Mouse (Mus musculus) left cerebral cortex, postnatal 14 days (tissue): ENCODE results near the gene Gm47995. TPM values are rescaled to one million over a fixed set of nuclear protein-coding genes. Genes with fewer than 3 reads are reported as not detected.
"Not testable (repeated sequence)": the region's sequence is repeated elsewhere in the genome, so short reads cannot be mapped to it uniquely, and the experiment has no call there.

Source experiments
- DNase-seq, 2 experiments: peaks; one replicate each; pipeline ENCODE4 v3.0.0; 2021 to 2022; ENCODE audit warnings: low spot score in 2 of 2, mixed read lengths in 1 of 2
- intact Hi-C: fragments of 180-260 bp; cut with DNase I; formaldehyde crosslinking; loops from one replicate; pipeline ENCODE4 v1.15.1; 2025
- total RNA-seq, 2 experiments: library from RNA; stranded (reverse); gene quantifications; 2 replicates each; pipeline ENCODE4 v1.2.3; 2021

Gm47995 gene
- total RNA-seq, 2 experiments from 2014 or later = not detected

DNA sequence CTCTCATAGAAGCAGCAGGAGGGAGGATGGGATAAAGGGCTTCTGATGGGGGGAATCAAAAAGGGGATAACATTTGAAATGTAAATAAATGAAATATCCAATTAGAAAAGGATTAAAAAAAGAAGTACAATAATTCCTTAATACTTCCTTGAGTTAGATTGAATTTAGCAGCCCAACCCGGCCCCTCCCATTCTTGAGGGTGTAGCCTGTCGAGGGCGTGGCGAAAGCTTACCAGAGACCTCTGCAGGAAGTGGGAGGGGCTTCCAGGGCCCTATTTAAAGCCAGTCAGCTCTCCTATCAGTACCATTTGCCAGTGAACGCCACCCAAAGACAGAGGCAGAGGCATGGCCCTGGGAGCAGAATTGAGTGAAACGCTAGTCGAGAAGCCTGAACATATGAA lies 16.0 kb upstream of the Gm47995 start, which contains the start of gene Gm47985:
Gene Gm47985 (plus strand): TSS at position 272 of the 400 bp plus-strand sequence.
- intact Hi-C loops = not testable (repeated sequence)

DNA sequence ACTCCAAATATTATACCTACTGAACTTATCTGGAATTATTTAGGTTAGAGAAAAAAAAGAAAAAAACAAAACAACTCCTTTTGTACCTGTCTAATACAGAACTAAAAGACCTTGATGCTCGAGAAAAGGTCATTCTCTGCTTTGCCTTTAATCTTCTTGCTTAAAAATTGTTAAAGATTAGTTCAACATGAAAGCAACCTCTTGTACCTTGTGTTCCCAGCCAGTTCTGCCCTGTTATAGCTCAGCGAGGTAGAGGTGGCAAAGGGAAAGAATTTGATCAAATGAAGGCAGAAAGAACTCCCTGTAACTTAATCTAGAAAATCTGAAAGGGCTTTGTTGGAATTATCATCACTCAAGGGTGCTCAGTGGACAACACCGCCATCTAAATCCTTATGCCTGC lies 12.1 kb upstream of the Gm47995 start:
- DNase-seq, intact Hi-C loops: not testable (repeated sequence)

More for the DNA sequence above, 16.0 kb upstream of the Gm47995 start, which contains the start of gene Gm47985:
- not testable (repeated sequence) for DNase-seq

DNA sequence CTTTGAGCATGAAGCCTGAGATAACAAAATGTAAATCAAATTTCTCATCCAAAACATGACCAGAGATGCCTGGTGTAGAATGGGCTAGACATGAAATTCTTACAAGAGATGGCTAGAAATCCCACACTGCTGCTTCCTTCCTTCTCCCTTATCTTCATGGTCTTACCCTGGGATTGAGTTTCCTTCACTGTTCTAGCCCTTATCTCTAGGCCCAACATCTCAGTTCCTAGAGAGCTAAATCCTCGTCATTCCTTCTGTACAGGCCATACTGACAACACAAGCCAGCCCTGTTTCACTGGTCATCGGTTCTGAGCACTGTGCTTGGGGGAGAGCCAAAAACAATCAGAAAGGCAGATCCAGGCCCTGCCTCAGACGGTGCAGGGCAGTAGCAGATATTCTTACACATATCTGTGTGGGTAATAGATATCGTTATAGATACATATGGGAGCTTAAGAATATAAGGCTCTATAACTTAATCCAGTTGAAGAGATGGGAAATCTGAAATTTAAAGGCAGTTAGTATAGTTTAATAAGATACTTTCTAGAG lies 11.3 kb upstream of the Gm47995 start:
- intact Hi-C loops, DNase-seq: not testable (repeated sequence)

DNA sequence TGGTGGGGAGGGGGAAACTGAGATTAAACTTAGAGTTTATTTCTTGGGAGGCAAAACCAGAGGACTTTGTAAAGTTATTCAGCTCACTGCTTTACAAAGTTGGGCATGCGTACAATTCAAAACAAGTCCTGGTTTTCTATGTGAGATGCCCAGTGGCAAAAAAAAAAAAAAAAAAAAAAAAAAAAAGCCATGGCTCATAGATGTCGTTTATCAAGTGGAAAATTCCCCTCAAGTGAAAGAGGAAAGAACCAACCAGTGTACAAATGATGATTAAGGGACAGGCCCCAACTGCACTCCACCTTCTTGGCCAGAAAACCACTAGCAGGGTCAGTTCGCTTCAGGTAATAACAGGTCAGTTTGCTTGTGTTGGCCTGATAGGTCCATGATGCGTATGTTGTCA lies 9.8 kb upstream of the Gm47995 start:
- intact Hi-C loops = no loop called here
- no peak for DNase-seq

DNA sequence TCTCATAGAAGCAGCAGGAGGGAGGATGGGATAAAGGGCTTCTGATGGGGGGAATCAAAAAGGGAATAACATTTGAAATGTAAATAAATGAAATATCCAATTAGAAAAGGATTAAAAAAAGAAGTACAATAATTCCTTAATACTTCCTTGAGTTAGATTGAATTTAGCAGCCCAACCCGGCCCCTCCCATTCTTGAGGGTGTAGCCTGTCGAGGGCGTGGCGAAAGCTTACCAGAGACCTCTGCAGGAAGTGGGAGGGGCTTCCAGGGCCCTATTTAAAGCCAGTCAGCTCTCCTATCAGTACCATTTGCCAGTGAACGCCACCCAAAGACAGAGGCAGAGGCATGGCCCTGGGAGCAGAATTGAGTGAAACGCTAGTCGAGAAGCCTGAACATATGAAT lies 6.2 kb upstream of the Gm47995 start, which contains the start of gene Gm8947:
Gene Gm8947 (plus strand): TSS at position 302 of the 400 bp plus-strand sequence.
- intact Hi-C loops, DNase-seq: not testable (repeated sequence)

DNA sequence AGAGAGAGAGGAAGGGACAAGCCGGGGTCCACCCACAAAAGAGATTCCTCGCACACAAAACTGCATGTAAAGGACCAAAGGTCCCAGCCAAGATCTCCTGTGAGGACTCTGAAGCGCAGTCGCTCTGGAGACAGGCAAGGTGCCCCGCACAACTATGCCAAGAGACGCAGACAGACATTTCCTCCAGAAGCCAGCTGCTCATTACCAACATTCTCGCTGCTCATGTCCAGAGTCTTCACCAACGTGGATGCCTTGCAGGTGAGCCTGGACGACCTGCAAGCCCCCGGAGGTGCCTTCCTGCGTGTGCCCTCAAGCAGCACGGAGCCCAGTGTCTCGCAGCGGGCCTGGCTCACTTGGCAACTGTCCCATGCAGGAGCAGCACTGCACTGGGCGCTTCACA lies 5.5 kb upstream of the Gm47995 start:
- DNase-seq, intact Hi-C loops: not testable (repeated sequence)

DNA sequence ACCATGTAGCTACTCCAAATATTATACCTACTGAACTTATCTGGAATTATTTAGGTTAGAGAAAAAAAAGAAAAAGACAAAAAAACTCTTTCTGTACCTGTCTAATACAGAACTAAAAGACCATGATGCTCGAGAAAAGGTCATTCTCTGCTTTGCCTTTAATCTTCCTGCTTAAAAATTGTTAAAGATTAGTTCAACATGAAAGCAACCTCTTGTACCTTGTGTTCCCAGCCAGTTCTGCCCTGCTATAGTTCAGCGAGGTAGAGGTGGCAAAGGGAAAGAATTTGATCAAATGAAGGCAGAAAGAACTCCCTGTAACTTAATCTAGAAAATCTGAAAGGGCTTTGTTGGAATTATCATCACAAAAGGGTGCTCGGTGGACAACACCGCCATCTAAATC lies 2.3 kb upstream of the Gm47995 start:
- intact Hi-C loops, DNase-seq: not testable (repeated sequence)

DNA sequence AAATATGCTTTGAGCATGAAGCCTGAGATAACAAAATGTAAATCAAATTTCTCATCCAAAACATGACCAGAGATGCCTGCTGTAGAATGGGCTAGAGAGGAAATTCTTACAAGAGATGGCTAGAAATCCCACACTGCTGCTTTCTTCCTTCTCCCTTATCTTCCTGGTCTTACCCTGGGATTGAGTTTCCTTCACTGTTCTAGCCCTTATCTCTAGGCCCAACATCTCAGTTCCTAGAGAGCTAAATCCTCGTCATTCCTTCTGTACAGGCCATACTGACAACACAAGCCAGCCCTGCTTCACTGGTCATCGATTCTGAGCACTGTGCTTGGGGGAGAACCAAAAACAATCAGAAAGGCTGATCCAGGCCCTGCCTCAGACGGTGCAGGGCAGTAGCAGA lies 1.6 kb upstream of the Gm47995 start:
- intact Hi-C loops, DNase-seq: not testable (repeated sequence)

DNA sequence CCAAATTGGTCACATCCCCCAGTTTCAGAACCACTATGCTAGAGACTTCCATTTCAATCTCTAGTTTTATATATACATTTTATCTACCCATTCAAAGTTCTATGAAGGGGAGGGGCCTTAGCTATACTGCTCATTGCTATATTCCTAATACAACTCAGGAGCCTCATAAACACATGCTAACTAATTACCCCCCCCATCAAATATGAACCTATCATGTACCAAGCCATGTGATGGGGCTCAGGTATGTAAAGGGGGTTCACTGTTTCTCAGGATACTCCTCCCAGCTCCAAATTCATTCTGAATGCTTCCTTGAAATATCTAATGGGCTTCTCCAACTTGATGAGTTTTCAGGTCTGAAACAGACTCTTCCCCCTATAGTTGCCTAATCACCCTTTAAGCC lies 2.4 kb downstream of the Gm47995 start:
- intact Hi-C loops, DNase-seq: not testable (repeated sequence)

DNA sequence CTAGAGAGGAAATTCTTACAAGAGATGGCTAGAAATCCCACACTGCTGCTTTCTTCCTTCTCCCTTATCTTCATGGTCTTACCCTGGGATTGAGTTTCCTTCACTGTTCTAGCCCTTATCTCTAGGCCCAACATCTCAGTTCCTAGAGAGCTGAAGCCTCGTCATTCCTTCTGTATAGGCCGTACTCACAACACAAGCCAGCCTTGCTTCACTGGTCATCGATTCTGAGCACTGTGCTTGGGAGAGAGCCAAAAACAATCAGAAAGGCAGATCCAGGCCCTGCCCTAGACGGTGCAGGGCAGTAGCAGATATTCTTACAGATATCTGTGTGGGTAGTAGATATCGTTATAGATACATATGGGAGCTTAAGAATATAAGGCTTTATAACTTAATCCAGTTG lies 4.5 kb downstream of the Gm47995 start:
- intact Hi-C loops, DNase-seq: not testable (repeated sequence)

DNA sequence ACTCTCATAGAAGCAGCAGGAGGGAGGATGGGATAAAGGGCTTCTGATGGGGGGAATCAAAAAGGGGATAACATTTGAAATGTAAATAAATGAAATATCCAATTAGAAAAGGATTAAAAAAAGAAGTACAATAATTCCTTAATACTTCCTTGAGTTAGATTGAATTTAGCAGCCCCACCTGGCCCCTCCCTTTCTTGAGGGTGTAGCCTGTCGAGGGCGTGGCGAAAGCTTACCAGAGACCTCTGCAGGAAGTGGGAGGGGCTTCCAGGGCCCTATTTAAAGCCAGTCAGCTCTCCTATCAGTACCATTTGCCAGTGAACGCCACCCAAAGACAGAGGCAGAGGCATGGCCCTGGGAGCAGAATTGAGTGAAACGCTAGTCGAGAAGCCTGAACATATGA lies 5.6 kb downstream of the Gm47995 start, which contains the start of gene 3110040M04Rik:
Gene 3110040M04Rik (plus strand): TSS at position 304 of the 400 bp plus-strand sequence.
- DNase-seq, intact Hi-C loops: not testable (repeated sequence)

DNA sequence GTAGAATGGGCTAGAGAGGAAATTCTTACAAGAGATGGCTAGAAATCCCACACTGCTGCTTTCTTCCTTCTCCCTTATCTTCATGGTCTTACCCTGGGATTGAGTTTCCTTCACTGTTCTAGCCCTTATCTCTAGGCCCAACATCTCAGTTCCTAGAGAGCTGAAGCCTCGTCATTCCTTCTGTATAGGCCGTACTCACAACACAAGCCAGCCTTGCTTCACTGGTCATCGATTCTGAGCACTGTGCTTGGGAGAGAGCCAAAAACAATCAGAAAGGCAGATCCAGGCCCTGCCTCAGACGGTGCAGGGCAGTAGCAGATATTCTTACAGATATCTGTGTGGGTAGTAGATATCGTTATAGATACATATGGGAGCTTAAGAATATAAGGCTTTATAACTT lies 10.2 kb downstream of the Gm47995 start:
- DNase-seq, intact Hi-C loops: not testable (repeated sequence)

DNA sequence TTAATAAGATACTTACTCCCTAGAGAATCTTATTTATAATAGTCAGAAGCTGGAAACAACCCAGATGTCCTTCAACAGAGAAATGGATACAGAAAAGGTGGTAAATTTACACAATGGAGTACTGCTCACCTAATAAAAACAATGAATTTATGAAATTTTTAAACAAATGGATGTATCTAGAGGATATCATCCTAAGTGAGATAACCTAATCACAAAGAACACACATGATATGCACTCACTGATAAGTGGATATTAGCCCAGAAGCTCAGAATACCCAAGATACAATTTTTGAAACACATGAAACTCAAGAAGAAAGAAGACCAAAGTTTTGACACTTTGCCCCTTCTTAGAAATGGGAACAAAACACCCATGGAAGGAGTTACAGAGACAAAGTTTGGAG lies 10.7 kb downstream of the Gm47995 start:
- intact Hi-C loops, DNase-seq: not testable (repeated sequence)

DNA sequence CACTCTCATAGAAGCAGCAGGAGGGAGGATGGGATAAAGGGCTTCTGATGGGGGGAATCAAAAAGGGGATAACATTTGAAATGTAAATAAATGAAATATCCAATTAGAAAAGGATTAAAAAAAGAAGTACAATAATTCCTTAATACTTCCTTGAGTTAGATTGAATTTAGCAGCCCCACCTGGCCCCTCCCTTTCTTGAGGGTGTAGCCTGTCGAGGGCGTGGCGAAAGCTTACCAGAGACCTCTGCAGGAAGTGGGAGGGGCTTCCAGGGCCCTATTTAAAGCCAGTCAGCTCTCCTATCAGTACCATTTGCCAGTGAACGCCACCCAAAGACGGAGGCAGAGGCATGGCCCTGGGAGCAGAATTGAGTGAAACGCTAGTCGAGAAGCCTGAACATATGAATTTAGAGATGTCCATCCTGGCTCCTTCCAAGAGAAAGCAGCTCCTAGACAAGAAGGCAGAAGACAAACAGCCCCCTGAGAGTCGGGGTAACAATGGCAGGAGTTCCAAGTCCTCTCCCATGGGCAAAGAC lies 11.6 kb downstream of the Gm47995 start, which contains the start of gene Gm47996:
Gene Gm47996 (plus strand): TSS at position 308 of the 532 bp plus-strand sequence.
- DNase-seq, intact Hi-C loops: not testable (repeated sequence)

DNA sequence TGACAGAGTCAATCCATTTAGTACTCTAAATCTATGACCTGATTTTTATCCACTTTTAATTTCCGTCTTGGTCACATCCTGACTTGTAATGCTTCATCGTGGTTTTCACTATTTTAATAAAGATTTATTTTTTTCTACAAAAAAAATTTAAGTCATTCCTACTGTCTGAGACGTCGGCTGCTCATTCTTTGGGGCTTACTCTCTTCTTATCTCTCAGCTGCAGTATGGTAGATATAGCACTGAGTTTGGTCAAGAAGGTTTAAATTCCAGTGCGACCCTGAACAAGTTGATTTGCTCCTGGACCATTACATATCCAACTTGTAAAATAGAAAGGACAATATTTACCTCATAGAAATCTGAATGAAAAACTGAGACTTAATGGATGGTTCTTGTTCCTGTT lies 13.4 kb downstream of the Gm47995 start:
- DNase-seq, intact Hi-C loops: not testable (repeated sequence)

DNA sequence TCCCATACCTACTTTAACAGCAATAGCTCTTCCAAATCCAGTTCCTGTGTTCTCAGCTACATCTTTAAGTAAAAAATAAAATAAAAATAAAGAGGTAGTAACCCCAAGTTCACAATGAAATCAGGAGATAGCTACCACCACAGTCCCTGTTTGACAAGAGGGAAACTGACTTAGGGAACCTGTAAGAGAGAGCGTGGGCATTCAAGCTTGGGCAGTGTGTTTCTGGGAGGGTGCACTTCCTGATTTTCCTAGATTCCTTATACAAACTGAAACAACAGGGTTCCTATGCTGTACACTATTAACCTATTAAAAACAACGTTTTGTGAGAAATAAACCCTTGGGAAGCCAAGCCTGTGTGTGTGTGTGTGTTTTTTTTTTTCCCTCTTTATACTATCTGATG lies 16.6 kb downstream of the Gm47995 start:
- intact Hi-C loops = no loop called here
- DNase-seq = no peak

DNA sequence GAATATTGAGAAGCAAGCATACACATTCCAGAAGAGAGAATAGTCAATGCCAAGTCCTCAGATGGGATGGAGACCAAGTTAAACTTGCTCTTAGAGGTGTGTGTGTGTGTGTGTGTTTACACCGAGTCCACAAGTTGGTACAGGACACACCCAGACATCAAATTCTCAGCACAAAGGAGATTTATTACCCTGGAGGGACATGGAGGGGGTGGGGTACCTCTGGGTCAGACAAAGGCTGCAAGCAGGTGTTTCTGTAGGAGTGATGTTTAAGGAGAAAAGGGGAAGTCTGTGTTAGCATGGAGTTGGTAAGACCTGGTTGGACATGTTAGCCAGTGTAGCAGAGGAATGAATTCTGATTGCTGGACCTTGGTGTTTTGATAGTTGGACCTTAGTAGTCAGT lies 17.7 kb downstream of the Gm47995 start:
- no peak for DNase-seq
- intact Hi-C loops = no loop called here

DNA sequence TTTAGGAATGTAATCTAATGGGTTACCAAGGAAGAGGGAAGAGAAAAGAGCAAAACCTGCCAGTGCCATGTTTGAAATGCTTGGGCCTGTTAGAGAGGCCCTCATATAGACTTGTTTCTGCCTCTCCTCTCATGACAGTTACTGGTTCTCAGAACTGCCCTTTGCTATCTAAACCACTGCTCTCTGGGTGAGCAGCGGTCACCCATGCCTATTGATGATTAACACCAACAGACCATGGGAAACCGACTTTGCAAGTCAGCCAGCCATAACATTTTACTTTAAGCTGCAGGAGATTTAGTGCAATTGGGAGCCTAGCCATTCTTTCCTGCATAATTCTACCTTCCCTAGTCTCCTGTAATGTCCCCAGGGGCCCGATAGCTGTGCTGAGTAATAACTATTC lies 18.2 kb downstream of the Gm47995 start:
- intact Hi-C loops = no loop called here
- DNase-seq = no peak

DNA sequence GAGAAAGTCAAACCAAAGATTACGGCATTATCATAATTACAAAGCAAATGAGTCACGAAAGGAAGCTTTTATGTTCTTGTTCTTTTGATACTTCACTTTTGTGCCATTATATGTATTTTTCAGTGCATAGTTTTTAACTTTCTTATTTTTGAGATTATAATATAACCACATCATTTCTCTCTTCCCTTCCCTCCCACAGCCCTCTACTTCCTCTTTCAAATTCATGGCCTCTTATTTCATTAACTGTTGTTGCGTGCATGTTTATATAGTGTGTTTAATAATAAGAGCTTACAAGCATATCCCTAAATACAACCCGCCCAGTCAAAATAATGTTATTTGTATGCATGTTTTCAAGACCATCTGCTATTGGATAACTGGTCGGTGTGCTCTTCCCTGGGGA lies 20.8 kb downstream of the Gm47995 start:
- intact Hi-C loops = no loop called here
- DNase-seq = no peak

DNA sequence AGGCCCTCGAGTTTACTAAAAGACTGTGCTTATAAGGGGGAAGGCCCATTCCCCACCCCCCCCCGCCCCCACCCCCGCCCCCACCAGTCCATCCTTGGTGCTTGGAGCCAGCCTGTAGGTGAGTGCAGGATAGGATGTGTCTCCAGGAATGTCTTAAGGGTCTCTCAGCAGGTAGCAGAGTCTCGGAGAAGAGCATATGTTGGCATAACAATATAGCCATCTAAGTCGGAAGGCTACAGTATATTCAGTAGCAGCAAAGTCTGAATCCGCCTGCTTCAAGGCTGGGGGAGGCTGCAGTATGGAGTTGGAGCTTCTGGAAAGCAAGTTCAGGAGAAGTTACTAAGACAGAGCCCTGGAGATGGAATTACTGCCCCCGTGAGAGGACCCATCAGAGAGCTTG lies 21.9 kb downstream of the Gm47995 start:
- DNase-seq = no peak
- intact Hi-C loops = no loop called here
